Mouse (Mus musculus): ENCODE data around the gene 6430548M08Rik. TPM values are rescaled to one million over a fixed set of nuclear protein-coding genes. Genes with fewer than 3 reads are reported as not detected.
A peak's percentile ranks its signal among the peaks of the same experiment; 100 is the strongest.

6430548M08Rik gene
- polyA plus RNA-seq, 1 experiment from 2014 or later = 9.8 TPM

DNA sequence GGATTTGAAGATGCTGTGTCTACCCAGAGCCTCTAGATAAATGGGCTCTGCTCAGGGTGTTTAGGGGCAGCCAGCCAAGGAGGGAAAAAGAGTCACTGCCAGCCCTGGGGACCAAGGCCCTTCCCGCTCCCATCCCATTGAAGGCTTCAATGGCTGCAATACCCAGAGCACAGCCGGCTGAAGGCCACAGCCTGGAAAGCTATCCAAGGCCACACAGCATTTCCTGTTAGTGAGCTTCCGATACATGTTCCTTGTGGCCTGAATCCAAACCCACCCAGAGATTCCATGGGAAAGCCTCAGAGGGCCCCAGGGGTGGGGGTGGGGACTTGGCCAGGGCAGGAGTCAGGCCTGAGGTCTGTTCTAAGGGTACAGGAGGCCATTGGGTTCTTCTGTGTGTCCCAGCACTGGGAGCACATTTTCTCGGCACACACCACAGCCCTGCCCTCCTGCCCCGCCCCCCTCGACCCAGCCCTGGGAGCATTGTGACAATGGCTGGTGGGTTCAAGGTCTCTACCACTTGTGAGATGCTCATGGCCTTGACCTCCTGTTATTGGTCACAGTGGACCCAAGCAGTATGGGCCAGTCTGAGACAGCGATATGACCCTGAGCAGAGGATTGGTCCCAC lies 90.9 kb downstream of the 6430548M08Rik start:
- no peak overlapping the region for H3K4me3 ChIP-seq (ENCODE audit: low read depth, low read length)
- no peak overlapping the region for H3K4me2 ChIP-seq (replicated peaks; ENCODE audit: low read depth, low read length)
- no peak for ATAC-seq (ENCODE audit: low FRiP score)
- no peak overlapping the region for H3K9ac ChIP-seq (ENCODE audit: low read depth, low read length)
- no peaks in the 10 kb centered on the region for H3K36me3 ChIP-seq (ENCODE audit: control insufficient read depth, insufficient read depth, low read length)
- H3K27ac ChIP-seq (ENCODE audit: low read depth, low read length) = no peak overlapping the region
- 85% methylated on average over 7 of the region's 7 CpGs for WGBS
- no peak for DNase-seq (ENCODE audit: low spot score)
- no peaks in the 10 kb centered on the region for H3K9me3 ChIP-seq (ENCODE audit: control insufficient read depth, low read length)
- no peaks in the 10 kb centered on the region; the same call in 1 of the 2 replicates for H3K4me1 ChIP-seq (replicated peaks; ENCODE audit: control insufficient read depth, insufficient read depth, low read length)
- H3K27me3 ChIP-seq (ENCODE audit: control insufficient read depth, insufficient read depth, low read length) = no peaks in the 10 kb centered on the region

GRCm38 (mm10) chr8:120205916-120206315 lies 92.0 kb downstream of the 6430548M08Rik start:
- H3K4me3 ChIP-seq (ENCODE audit: low read depth, low read length) = no peak overlapping the region
- no peak for ATAC-seq (ENCODE audit: low FRiP score)
- H3K9ac ChIP-seq (ENCODE audit: low read depth, low read length) = no peak overlapping the region
- H3K27me3 ChIP-seq (ENCODE audit: control insufficient read depth, insufficient read depth, low read length) = no peaks in the 10 kb centered on the region
- H3K9me3 ChIP-seq (ENCODE audit: control insufficient read depth, low read length) = no peaks in the 10 kb centered on the region
- H3K4me1 ChIP-seq (replicated peaks; ENCODE audit: control insufficient read depth, insufficient read depth, low read length) = peaks cover 4% of the 10 kb centered on the region; the same call in 1 of the 2 replicates
- H3K4me2 ChIP-seq (replicated peaks; ENCODE audit: low read depth, low read length) = no peak overlapping the region
- H3K27ac ChIP-seq (ENCODE audit: low read depth, low read length) = no peak overlapping the region
- DNase-seq (ENCODE audit: low spot score) = no peak
- no peaks in the 10 kb centered on the region for H3K36me3 ChIP-seq (ENCODE audit: control insufficient read depth, insufficient read depth, low read length)
- 87% methylated on average over 9 of the region's 9 CpGs for WGBS

- H3K27ac ChIP-seq (ENCODE audit: low read depth, low read length) = no peak overlapping the region
- no peaks in the 10 kb centered on the region for H3K9me3 ChIP-seq (ENCODE audit: control insufficient read depth, low read length)
- ATAC-seq (ENCODE audit: low FRiP score) = no peak
- no peak for DNase-seq (ENCODE audit: low spot score)
- no peak overlapping the region for H3K9ac ChIP-seq (ENCODE audit: low read depth, low read length)
- no peaks in the 10 kb centered on the region for H3K27me3 ChIP-seq (ENCODE audit: control insufficient read depth, insufficient read depth, low read length)
- 82% methylated on average over 8 of the region's 8 CpGs for WGBS
- H3K4me2 ChIP-seq (replicated peaks; ENCODE audit: low read depth, low read length) = no peak overlapping the region
- no peak overlapping the region for H3K4me3 ChIP-seq (ENCODE audit: low read depth, low read length)
- peaks cover 4% of the 10 kb centered on the region for H3K4me1 ChIP-seq (replicated peaks; ENCODE audit: control insufficient read depth, insufficient read depth, low read length)
- no peaks in the 10 kb centered on the region for H3K36me3 ChIP-seq (ENCODE audit: control insufficient read depth, insufficient read depth, low read length)
These were observed 93.4 kb downstream of the 6430548M08Rik start for GRCm38 (mm10) chr8:120207364-120207763.

DNA sequence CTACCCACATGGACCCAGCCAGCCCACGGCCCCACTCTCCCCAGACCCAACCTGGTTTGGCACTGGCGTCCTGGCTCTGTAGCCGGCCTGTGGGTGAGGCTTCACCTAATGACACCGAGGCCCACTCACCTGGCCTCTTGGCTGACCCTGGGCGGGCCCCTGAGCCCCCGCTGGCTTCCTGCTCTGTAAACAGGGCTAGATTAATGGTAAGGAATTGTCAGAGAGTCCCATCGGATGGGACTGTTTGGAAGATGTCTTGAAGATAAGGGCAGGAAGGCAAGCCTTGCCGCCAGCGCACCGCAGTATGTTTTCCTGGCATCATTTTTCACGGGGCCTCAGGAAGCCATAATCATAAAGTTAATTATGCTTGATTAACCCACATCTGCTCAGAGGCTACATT lies 94.2 kb downstream of the 6430548M08Rik start:
- Histone ChIP-seq H3K27ac (ENCODE audit: low read depth, low read length) (no peak overlapping the region), H3K36me3 (ENCODE audit: control insufficient read depth, insufficient read depth, low read length) (no peaks in the 10 kb centered on the region), H3K27me3 (ENCODE audit: control insufficient read depth, insufficient read depth, low read length) (no peaks in the 10 kb centered on the region), H3K4me2 (replicated peaks; ENCODE audit: low read depth, low read length) (no peak overlapping the region), H3K4me1 (replicated peaks; ENCODE audit: control insufficient read depth, insufficient read depth, low read length) (peaks cover 4% of the 10 kb centered on the region), H3K9me3 (ENCODE audit: control insufficient read depth, low read length) (no peaks in the 10 kb centered on the region), H3K9ac (ENCODE audit: low read depth, low read length) (no peak overlapping the region), H3K4me3 (ENCODE audit: low read depth, low read length) (no peak overlapping the region)
- DNase-seq (ENCODE audit: low spot score) (no peak), ATAC-seq (ENCODE audit: low FRiP score) (no peak)
- WGBS = 70% methylated on average over 11 of the region's 11 CpGs

DNA sequence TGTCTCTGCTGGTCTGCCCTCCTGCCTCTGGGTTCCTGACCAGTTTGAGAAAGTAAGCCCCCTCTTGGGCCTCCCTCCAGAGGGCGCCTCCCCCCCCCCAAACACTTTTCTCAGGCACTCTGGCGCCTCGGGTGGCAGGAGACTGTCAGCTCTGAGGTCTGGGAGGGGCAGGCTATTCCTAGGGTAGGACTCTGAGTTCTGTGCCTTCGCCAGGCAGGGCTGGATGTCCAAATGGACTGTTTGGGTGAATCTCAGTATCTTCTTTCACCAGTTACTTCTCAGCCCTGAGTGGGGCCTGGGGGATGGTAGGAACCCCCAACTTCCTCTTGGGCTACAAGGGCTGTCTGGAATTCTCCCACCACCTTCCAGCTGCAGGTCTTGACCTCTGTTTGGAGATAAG lies 97.4 kb downstream of the 6430548M08Rik start:
- Histone ChIP-seq H3K36me3 (ENCODE audit: control insufficient read depth, insufficient read depth, low read length) (no peaks in the 10 kb centered on the region), H3K4me3 (ENCODE audit: low read depth, low read length) (no peak overlapping the region), H3K4me2 (replicated peaks; ENCODE audit: low read depth, low read length) (no peak overlapping the region), H3K4me1 (replicated peaks; ENCODE audit: control insufficient read depth, insufficient read depth, low read length) (peaks cover 7% of the 10 kb centered on the region), H3K9ac (ENCODE audit: low read depth, low read length) (no peak overlapping the region), H3K27me3 (ENCODE audit: control insufficient read depth, insufficient read depth, low read length) (no peaks in the 10 kb centered on the region), H3K27ac (ENCODE audit: low read depth, low read length) (no peak overlapping the region), H3K9me3 (ENCODE audit: control insufficient read depth, low read length) (no peaks in the 10 kb centered on the region)
- 10% methylated on average over 4 of the region's 4 CpGs for WGBS
- DNase-seq (ENCODE audit: low spot score) = peak; percentile 42
- 0 out of 2 replicates have a peak, but pooled peaks have one; percentile 33 for ATAC-seq (ENCODE audit: low FRiP score)

DNA sequence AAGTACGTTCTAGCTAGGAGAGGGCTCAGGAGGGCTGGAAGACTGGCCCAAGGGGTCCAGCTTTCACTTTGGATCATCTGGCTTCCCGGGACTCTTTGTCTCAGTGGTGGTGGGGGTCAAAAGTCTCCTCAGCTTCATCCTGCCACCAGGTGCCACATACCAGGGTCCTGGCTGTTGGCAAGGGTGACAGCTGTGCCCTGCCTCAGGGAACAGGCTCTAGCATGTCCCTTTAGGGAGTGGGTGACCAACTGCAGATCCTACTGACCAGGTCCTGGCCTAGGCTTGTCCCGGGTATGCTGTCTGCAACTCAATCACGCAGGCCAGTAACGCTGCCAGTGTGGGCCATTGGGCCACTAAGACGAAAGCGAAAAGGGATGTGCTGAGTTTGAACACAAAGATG lies 98.6 kb downstream of the 6430548M08Rik start:
- no peak overlapping the region for H3K4me3 ChIP-seq (ENCODE audit: low read depth, low read length)
- H3K4me2 ChIP-seq (replicated peaks; ENCODE audit: low read depth, low read length) = no peak overlapping the region
- no peak overlapping the region for H3K27ac ChIP-seq (ENCODE audit: low read depth, low read length)
- no peaks in the 10 kb centered on the region for H3K27me3 ChIP-seq (ENCODE audit: control insufficient read depth, insufficient read depth, low read length)
- H3K9me3 ChIP-seq (ENCODE audit: control insufficient read depth, low read length) = no peaks in the 10 kb centered on the region
- peaks cover 13% of the 10 kb centered on the region for H3K4me1 ChIP-seq (replicated peaks; ENCODE audit: control insufficient read depth, insufficient read depth, low read length)
- ATAC-seq (ENCODE audit: low FRiP score) (no peak), DNase-seq (ENCODE audit: low spot score) (no peak)
- WGBS = 89% methylated on average over 7 of the region's 7 CpGs
- no peak overlapping the region for H3K9ac ChIP-seq (ENCODE audit: low read depth, low read length)
- H3K36me3 ChIP-seq (ENCODE audit: control insufficient read depth, insufficient read depth, low read length) = no peaks in the 10 kb centered on the region

GRCm38 (mm10) chr8:120213229-120213628 lies 99.3 kb downstream of the 6430548M08Rik start:
- H3K4me1 ChIP-seq (replicated peaks; ENCODE audit: control insufficient read depth, insufficient read depth, low read length) = peaks cover 14% of the 10 kb centered on the region
- no peaks in the 10 kb centered on the region for H3K9me3 ChIP-seq (ENCODE audit: control insufficient read depth, low read length)
- no peak overlapping the region for H3K4me3 ChIP-seq (ENCODE audit: low read depth, low read length)
- DNase-seq (ENCODE audit: low spot score) (no peak), ATAC-seq (ENCODE audit: low FRiP score) (no peak)
- H3K4me2 ChIP-seq (replicated peaks; ENCODE audit: low read depth, low read length) = no peak overlapping the region
- WGBS = 92% methylated on average over 3 of the region's 3 CpGs
- no peaks in the 10 kb centered on the region for H3K36me3 ChIP-seq (ENCODE audit: control insufficient read depth, insufficient read depth, low read length)
- H3K27ac ChIP-seq (ENCODE audit: low read depth, low read length) = no peak overlapping the region
- no peak overlapping the region for H3K9ac ChIP-seq (ENCODE audit: low read depth, low read length)
- H3K27me3 ChIP-seq (ENCODE audit: control insufficient read depth, insufficient read depth, low read length) = no peaks in the 10 kb centered on the region

- no peaks in the 10 kb centered on the region for H3K36me3 ChIP-seq (ENCODE audit: control insufficient read depth, insufficient read depth, low read length)
- 63% methylated on average over 5 of the region's 5 CpGs for WGBS
These were observed 100.0 kb downstream of the 6430548M08Rik start for GRCm38 (mm10) chr8:120213939-120214338.

More at GRCm38 (mm10) chr8:120213939-120214338, 100.0 kb downstream of the 6430548M08Rik start:
- H3K4me3 ChIP-seq (ENCODE audit: low read depth, low read length) = no peak overlapping the region
- DNase-seq (ENCODE audit: low spot score) = no peak
- peaks cover 14% of the 10 kb centered on the region for H3K4me1 ChIP-seq (replicated peaks; ENCODE audit: control insufficient read depth, insufficient read depth, low read length)
- H3K27me3 ChIP-seq (ENCODE audit: control insufficient read depth, insufficient read depth, low read length) = no peaks in the 10 kb centered on the region
- H3K9me3 ChIP-seq (ENCODE audit: control insufficient read depth, low read length) = no peaks in the 10 kb centered on the region
- ATAC-seq (ENCODE audit: low FRiP score) = no peak
- no peak overlapping the region for H3K9ac ChIP-seq (ENCODE audit: low read depth, low read length)
- H3K4me2 ChIP-seq (replicated peaks; ENCODE audit: low read depth, low read length) = no peak overlapping the region
- H3K27ac ChIP-seq (ENCODE audit: low read depth, low read length) = no peak overlapping the region

Measured in hindbrain, embryonic 11.5 days (tissue).